Mouse (Mus musculus) cerebellum, adult 2 months (tissue): ENCODE measurements around the gene Zdhhc23. TPM values are rescaled to one million over a fixed set of nuclear protein-coding genes. Genes with fewer than 3 reads are reported as not detected.

Experiments used
- DNase-seq, 2 experiments: peaks; one replicate each; pipeline ENCODE4 v3.0.0; 2021
- H3K27ac ChIP-seq: fragments of 200-500 bp; 2 replicates; pipeline ENCODE4 v1.5.1; 2012; ENCODE audit warnings: low read length, control low read depth, inconsistent platforms; ENCODE audit not compliant: insufficient read depth
- H3K27me3 ChIP-seq: fragments of 200-500 bp; 2 replicates; pipeline ENCODE4 v1.6.1; 2012; ENCODE audit warnings: inconsistent platforms, mild to moderate bottlenecking, low read length, moderate library complexity; ENCODE audit not compliant: control insufficient read depth, insufficient read depth
- H3K4me1 ChIP-seq: fragments of 200-500 bp; 2 replicates; pipeline ENCODE4 v1.6.1; 2011; ENCODE audit warnings: low read length; ENCODE audit not compliant: control insufficient read depth, insufficient read depth
- H3K4me3 ChIP-seq: fragments of 200-500 bp; replicated peaks from 2 replicates; pipeline ENCODE3; 2011; ENCODE audit warnings: mild to moderate bottlenecking, low read depth, low read length, control low read depth; ENCODE audit not compliant: insufficient read depth
- CTCF ChIP-seq: fragments of 200-500 bp; IDR thresholded peaks from 2 replicates; pipeline ENCODE4 v1.5.1; 2011; ENCODE audit warnings: low read depth, mild to moderate bottlenecking, control low read depth, low read length, moderate library complexity, borderline replicate concordance; ENCODE audit not compliant: insufficient read depth
- POLR2A ChIP-seq: fragments of 200-500 bp; IDR thresholded peaks from 2 replicates; pipeline ENCODE4 v1.6.1; 2011; ENCODE audit warnings: low read length, control low read depth, borderline replicate concordance; ENCODE audit not compliant: insufficient read depth
- WGBS: fragments of 180-500 bp; shearing (Covaris S2); methylation state at CpG from one replicate; pipeline ENCODE4 v1.1.7; 2018; 5-methylcytosine and 5-hydroxymethylcytosine counted together
- polyA plus RNA-seq: library from polyadenylated mRNA; depleted of rRNA; stranded (reverse); fragments of >200 nt; gene quantifications from 2 replicates; pipeline ENCODE4 v1.2.3, GENCODE M21; 2012

The Zdhhc23 gene
- polyA plus RNA-seq, 1 experiment, result 1.9 TPM

DNA sequence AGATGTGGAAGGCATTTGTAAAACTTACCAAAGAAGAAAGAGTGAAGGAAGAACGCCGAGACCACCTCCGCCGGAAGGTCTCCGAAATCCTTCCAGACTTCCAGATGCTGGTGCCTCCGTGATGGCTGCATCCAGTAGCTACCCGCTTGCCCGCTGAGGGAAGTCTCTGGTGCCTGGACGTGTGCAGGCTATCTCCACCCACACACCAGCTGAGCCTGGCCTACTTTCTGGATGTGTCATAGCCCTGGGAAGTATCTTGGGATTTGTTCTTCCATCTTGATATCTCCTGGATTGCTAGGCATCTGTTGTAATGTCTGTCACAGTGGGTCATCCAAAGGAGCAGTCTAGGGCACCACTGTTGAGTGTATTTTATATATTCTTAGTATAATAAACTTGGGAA is 16.3 kb downstream of the Zdhhc23 start:
- Histone ChIP-seq H3K27ac (no peak overlapping the region), H3K27me3 (no peaks in the 10 kb centered on the region), H3K4me1 (no peaks in the 10 kb centered on the region), H3K4me3 (no peak overlapping the region)
- 89% methylated on average over 9 of the region's 9 CpGs for WGBS
- no peak for TF ChIP-seq POLR2A
- TF ChIP-seq CTCF, result no peak
- DNase-seq, result no peak

DNA sequence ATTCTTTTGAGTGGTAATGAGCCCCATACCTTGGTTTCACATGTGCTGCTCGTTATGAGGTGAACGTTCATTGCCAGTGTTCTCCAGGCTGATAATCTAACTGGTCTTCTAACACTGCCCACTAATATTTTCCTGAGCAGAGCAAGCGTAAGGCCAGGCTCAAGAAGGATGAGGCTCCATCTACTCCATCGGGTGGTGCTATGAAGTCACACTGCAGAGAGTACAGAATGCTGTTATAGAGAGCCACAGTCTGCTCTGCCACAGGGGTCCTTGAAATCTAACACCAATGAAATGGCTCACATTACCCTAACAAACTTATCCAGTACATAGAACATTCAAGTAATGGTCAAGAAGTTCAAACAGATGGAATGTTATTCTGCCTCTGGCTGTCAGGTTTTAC is 21.6 kb downstream of the Zdhhc23 start:
- Histone ChIP-seq H3K4me3 (no peak overlapping the region), H3K4me1 (no peaks in the 10 kb centered on the region), H3K27ac (no peak overlapping the region), H3K27me3 (no peaks in the 10 kb centered on the region)
- TF ChIP-seq POLR2A (no peak), CTCF (no peak)
- WGBS, result 90% methylated on average over 4 of the region's 4 CpGs
- DNase-seq, result no peak

DNA sequence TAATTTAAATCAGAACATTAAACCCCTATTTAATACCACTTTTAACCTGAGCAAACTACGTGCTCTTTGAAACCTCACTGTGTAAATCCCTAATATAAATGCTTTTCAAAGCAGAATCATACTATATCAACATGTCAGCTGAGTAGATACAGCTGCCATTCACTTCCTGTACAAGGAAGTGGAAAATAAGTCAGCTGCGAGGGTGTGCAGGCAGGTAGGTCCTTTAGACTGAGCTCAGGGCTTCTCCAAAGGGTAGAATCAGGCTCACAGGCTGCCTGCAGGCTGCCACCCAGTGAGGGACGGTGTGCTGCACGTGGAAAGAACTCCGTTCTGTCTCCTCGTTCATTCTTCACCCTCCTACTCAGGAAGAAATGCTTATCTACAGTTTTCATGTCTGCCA is 24.7 kb downstream of the Zdhhc23 start:
- WGBS, result 87% methylated on average over 6 of the region's 6 CpGs
- no peak for DNase-seq
- Histone ChIP-seq H3K4me3 (no peak overlapping the region), H3K27me3 (no peaks in the 10 kb centered on the region), H3K4me1 (no peaks in the 10 kb centered on the region), H3K27ac (no peak overlapping the region)
- no peak for TF ChIP-seq CTCF
- no peak for TF ChIP-seq POLR2A

DNA sequence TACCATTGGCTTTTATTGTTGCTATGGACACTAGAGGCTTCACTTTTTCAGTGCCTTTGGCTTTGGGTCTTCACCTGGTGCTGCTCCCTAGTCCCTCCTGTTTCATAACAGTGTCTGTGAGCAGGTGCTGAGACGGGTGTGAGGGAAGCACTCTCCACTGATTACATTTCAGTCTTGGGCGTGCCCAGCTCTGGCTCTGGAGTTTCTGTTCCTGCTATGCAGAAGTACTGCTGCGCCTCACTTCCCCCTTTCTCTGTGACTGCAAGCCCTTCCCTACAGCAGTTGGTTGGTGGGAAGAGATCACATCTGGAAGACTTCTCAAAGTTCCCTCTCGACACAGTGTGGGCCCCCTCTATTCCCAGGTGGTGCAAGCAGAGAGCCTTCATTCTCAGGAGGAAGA is 28.0 kb downstream of the Zdhhc23 start:
- 85% methylated on average over 4 of the region's 4 CpGs for WGBS

DNA sequence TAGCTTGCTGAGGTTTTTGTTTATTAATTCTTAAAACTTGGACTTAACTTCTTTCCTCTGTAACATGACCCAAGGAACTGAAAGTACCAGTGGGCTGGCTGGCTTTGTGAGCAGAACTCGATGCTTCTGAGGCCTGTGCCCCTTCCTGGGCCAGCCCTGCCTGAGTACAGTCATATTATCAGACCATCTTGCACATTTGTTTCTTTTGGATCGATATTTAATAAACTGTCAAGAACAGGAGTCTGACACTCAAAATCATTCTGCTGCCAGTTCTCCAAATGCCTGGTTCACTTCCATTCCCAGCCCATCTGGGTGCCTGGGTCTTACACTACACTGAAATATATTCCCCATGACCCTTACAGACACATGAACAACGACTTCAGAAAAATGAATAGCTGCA is 33.7 kb downstream of the Zdhhc23 start:
- no peak for DNase-seq
- no peaks in the 10 kb centered on the region for H3K27me3 ChIP-seq
- no peak for TF ChIP-seq POLR2A
- TF ChIP-seq CTCF, result no peak
- H3K27ac ChIP-seq, result no peak overlapping the region
- H3K4me1 ChIP-seq, result no peaks in the 10 kb centered on the region
- 29% methylated on average over 3 of the region's 3 CpGs for WGBS
- H3K4me3 ChIP-seq, result no peak overlapping the region

More for the DNA sequence above, 28.0 kb downstream of the Zdhhc23 start:
- Histone ChIP-seq H3K4me3 (no peak overlapping the region), H3K27me3 (no peaks in the 10 kb centered on the region), H3K27ac (no peak overlapping the region), H3K4me1 (no peaks in the 10 kb centered on the region)
- TF ChIP-seq CTCF, result no peak
- TF ChIP-seq POLR2A, result no peak
- no peak for DNase-seq

DNA sequence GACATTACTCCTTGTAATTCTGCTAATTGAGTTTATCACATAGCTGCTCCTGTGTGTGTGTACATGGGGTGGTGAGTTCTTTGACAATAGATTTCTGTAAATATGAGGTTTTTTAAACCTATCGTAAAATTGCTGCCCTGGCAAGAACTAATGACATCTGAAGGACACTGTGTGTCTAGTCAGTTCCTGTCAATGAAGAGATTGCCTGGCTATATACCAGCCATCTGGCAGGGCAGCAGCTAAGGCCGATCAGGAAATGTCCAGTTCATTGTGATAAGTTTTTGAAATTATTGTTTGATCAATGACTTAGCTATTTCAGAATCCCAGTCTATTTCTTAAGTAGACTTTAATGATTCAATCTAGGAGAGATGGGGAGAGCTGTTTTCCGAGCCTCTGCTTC is 34.2 kb downstream of the Zdhhc23 start:
- H3K4me1 ChIP-seq, result no peaks in the 10 kb centered on the region
- WGBS, result 45% methylated on average over 3 of the region's 3 CpGs

DNA sequence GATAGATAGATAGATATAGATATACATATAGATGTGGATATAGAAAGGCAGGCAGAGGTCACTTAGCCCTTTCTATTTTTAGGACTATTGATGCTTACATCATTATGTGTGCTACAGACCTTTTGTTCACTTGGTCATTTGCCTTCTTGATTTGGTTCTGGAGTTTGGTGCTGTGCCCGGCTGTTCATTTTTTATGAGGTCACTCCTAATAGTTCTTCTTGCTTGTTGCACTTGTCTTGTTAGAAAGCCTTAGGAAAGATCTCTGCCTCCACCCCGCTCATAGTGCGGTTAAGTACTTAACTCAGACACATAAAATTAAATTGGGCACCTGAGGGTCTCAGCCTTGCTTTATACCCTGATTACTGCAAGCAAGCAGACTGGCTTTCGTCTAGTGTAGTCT is 38.7 kb downstream of the Zdhhc23 start:
- Histone ChIP-seq H3K4me1 (peaks cover 3% of the 10 kb centered on the region; the same call in 1 of the 2 replicates), H3K27me3 (no peaks in the 10 kb centered on the region), H3K4me3 (no peak overlapping the region), H3K27ac (no peak overlapping the region)
- TF ChIP-seq POLR2A (no peak), CTCF (no peak)
- 94% methylated on average over 4 of the region's 4 CpGs for WGBS
- DNase-seq, result no peak

More for the DNA sequence above, 34.2 kb downstream of the Zdhhc23 start:
- H3K27me3 ChIP-seq, result no peaks in the 10 kb centered on the region
- no peak overlapping the region for H3K4me3 ChIP-seq
- no peak for TF ChIP-seq POLR2A
- no peak for TF ChIP-seq CTCF
- H3K27ac ChIP-seq, result no peak overlapping the region
- no peak for DNase-seq

DNA sequence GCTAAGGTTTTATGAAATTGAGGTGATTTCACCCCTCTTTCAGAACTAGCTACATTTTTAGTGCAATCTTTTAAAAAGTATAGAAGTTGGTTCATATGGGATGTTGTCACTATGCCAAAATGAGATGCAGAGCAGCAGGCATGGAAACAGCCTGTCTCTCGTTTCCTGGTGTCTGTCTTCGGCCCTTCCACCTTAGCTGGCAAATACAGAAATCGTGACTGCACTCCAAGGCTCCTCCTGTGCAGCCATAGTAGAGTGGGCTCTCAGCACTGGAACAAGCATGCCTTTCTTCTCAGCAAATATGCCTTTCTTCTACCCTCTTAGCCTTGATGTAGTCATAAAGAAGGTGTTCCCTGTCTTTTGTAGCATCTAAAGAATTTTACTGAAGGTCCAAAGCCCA is 43.7 kb downstream of the Zdhhc23 start:
- TF ChIP-seq CTCF, result no peak
- no peak for TF ChIP-seq POLR2A
- no peak overlapping the region for H3K27ac ChIP-seq
- peaks cover 10% of the 10 kb centered on the region for H3K4me1 ChIP-seq
- no peak overlapping the region for H3K4me3 ChIP-seq
- DNase-seq, result no peak
- no peaks in the 10 kb centered on the region for H3K27me3 ChIP-seq
- 31% methylated on average over 3 of the region's 3 CpGs for WGBS
